Mouse (Mus musculus): ENCODE measurements around the gene Lim2.
"Not testable (repeated sequence)": the region's sequence is repeated elsewhere in the genome, so short reads cannot be mapped to it uniquely, and the experiment has no call there.

The Lim2 gene

GRCm38 (mm10) chr7:43427406-43427805, at the start of gene Lim2:
Gene Lim2 (plus strand): TSS chr7:43427670.
- DNase-seq (ENCODE audit: low spot score): no peak

GRCm38 (mm10) chr7:43378226-43378625, 49.2 kb upstream of the Lim2 start:
- peak; percentile 14 for DNase-seq (ENCODE audit: low spot score)

GRCm38 (mm10) chr7:43392349-43393121, 34.9 kb upstream of the Lim2 start:
- DNase-seq (ENCODE audit: low spot score): no peak

GRCm38 (mm10) chr7:43399501-43399900, 28.0 kb upstream of the Lim2 start:
- no peak for DNase-seq (ENCODE audit: low spot score)

GRCm38 (mm10) chr7:43402718-43403117, 24.8 kb upstream of the Lim2 start:
- no peak for DNase-seq (ENCODE audit: low spot score)

GRCm38 (mm10) chr7:43407573-43407972, 19.9 kb upstream of the Lim2 start:
- DNase-seq (ENCODE audit: low spot score): no peak

GRCm38 (mm10) chr7:43408131-43408553, 19.3 kb upstream of the Lim2 start, which contains the start of gene Siglecg:
Gene Siglecg (plus strand): TSS chr7:43408204.
- no peak for DNase-seq (ENCODE audit: low spot score)

GRCm38 (mm10) chr7:43409084-43409483, 18.4 kb upstream of the Lim2 start:
- no peak for DNase-seq (ENCODE audit: low spot score)

GRCm38 (mm10) chr7:43411724-43412123, 15.7 kb upstream of the Lim2 start:
- DNase-seq (ENCODE audit: low spot score): not testable (repeated sequence)

- no peak for DNase-seq (ENCODE audit: low spot score)
Measured at GRCm38 (mm10) chr7:43417298-43417697, 10.2 kb upstream of the Lim2 start.

- DNase-seq (ENCODE audit: low spot score): peak; percentile 89
Measured at GRCm38 (mm10) chr7:43422995-43423617, 4.4 kb upstream of the Lim2 start.

GRCm38 (mm10) chr7:43423991-43424625, 3.4 kb upstream of the Lim2 start:
- DNase-seq (ENCODE audit: low spot score): no peak

GRCm38 (mm10) chr7:43429500-43429899, 2.0 kb downstream of the Lim2 start:
- no peak for DNase-seq (ENCODE audit: low spot score)

- no peak for DNase-seq (ENCODE audit: low spot score)
Measured at GRCm38 (mm10) chr7:43432891-43433290, 5.4 kb downstream of the Lim2 start.

- DNase-seq (ENCODE audit: low spot score): no peak
Measured at GRCm38 (mm10) chr7:43434676-43435075, 7.2 kb downstream of the Lim2 start.

GRCm38 (mm10) chr7:43436341-43437255, 9.1 kb downstream of the Lim2 start, which contains the start of gene Nkg7:
Gene Nkg7 (plus strand): TSS chr7:43437073.
- no peak for DNase-seq (ENCODE audit: low spot score)

- no peak for DNase-seq (ENCODE audit: low spot score)
Measured at GRCm38 (mm10) chr7:43438611-43439010, 11.1 kb downstream of the Lim2 start.

- no peak for DNase-seq (ENCODE audit: low spot score)
Measured at GRCm38 (mm10) chr7:43440482-43440881, 13.0 kb downstream of the Lim2 start, which contains the start of gene Cldnd2. Gene Cldnd2 (plus strand): TSS chr7:43440782.

- no peak for DNase-seq (ENCODE audit: low spot score)
Measured at GRCm38 (mm10) chr7:43441071-43441470, 13.6 kb downstream of the Lim2 start.

GRCm38 (mm10) chr7:43442684-43443083, 15.2 kb downstream of the Lim2 start:
- no peak for DNase-seq (ENCODE audit: low spot score)

- DNase-seq (ENCODE audit: low spot score): peak; percentile 89
Measured at GRCm38 (mm10) chr7:43443126-43443916, 15.9 kb downstream of the Lim2 start.
